Mouse (Mus musculus) kidney, adult 9 months (tissue): ENCODE results near the gene Cyp2d11.

Experiments used
- DNase-seq: peaks from one replicate; pipeline ENCODE4 v3.0.0; 2022

Gene Cyp2d11

DNA sequence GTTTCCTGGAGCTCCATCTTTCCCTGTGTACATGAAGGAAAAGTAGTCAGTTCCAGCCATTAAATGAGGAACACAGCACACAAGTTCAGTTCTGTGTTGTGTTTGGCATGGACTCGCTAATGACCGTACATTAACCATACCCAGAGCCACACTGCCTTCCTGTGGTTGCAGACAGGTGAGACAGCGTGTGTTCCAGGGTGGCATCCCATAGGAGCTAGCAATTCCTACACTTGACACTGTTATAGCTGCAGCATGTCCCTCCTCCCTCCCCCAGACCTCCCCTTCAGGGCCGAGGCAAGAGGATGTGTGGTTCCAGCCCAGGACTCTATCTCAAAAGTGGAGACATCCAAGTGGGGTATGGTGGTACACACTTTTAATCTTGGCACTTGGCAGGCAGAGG is 43.5 kb downstream of the Cyp2d11 start:
- no peak for DNase-seq

DNA sequence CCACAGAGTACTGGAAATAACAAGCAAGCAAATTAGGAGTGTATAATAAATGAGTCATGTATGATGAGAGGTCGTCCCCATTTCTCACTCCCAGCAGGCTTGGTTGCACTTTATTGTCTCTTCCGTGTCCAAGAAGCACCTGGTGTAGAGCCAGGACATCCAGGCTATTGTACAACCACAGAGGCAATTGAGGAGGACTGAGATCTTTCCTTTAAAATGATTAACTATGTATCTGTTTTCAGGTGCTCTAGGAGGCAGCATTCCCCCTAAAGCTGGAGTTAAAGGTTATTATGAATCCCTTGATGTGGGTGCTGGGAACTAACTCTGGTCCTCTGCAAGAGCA is 44.9 kb downstream of the Cyp2d11 start:
- peak; percentile 55 for DNase-seq

DNA sequence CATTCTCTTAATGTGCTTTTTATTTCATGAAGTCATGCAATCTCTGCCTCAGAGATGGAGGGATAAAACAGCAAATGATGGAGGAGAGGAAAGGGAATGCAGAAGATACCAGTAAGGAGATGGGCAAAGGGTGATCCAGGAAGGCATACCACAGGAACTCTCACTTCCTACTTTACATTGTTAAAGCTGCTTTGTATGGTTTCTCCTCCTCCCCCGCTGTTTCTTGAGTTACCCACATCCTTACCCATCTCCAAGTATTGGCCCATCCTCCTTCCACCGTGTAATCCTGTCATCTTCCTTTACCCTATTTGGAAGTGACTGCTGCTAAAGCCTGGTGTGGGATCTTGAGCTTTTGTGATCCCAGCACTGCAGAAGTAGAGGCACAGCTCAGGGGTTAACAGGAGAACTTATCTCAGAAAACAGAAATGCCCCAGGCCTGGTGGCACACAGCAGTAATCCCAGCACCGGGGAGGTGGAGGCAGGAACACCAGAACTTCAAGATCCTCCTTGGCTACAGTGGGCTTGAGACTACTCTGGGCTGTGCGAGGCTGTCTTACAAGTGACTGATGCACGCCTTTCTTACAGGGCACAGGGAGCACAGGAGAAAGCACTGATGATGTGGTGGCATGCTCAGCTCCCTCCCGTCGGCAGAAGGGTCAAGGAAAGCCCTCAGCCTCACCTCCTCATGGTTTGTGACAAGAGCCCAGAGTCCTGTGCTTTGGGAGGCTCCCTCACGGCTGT is 45.4 kb downstream of the Cyp2d11 start:
- DNase-seq, result no peak

DNA sequence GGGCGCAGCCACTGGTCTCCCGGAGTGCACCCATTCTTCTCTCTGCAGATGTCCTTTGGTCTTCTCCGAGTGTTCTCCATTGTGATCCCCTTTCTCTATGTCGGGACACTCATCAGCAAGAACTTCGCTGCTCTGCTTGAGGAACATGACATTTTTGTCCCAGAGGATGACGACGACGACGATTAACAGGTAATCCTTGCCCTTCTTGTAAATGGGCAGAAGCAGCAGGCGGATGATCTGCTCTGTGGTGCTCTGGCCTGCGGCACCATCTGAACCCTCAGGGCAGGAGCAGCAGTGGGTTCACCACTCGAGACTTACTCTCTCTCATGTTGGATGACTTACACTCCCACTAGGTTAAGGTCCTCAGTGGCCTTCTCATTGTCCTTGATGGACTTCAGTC is 46.0 kb downstream of the Cyp2d11 start:
- DNase-seq, result no peak

DNA sequence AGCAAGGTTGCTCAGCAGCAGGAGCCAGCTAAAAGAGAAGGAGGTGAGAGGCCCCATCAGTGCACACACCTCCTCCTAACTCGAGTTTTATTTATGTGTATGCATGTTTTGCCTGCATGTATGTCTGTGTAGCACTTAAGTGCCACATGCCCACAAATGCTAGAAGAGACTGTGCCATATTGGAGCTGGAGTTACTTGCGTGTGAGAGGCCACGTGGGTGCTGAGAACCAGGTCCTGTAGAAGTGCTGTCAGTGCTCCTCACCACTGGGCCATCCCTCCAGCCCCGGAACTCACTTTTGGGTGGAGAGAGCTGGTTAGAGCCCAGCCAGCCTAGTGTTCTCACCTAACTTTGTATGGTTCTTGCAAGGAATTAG is 46.5 kb downstream of the Cyp2d11 start:
- no peak for DNase-seq

DNA sequence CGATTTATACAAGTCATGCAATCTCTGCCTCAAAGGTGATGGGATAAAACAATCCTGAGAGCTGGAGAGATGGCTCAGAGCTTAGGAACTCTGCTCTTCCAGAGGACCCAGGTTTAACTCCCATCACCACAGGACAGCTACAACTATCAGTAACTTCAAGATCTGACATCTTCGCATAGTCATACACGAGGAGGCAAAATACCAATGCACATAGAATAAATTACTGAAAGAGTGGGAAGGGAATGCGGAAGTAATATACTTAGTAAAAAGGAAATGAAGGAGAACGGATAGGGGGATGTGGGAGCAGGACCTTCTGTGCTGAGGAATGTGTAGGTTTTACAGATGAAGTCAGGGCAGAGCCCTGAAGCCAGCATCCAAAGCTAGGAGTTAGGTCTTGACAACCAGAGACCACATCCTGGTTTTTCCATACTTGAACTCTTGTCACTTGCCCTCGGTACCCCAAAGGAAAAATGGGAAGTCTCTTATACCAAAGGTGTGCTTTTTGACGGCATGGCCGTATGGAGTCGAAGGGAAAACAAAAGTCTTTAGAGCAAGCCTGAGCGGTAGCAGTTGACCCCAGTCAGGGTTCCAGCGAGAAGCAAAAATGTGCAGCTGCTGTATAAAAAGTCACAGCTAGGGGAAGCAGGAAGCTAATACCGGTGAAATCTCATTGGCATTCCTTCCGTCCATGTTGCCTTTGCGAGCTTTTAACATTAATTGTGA is 47.1 kb downstream of the Cyp2d11 start:
- DNase-seq, result no peak

DNA sequence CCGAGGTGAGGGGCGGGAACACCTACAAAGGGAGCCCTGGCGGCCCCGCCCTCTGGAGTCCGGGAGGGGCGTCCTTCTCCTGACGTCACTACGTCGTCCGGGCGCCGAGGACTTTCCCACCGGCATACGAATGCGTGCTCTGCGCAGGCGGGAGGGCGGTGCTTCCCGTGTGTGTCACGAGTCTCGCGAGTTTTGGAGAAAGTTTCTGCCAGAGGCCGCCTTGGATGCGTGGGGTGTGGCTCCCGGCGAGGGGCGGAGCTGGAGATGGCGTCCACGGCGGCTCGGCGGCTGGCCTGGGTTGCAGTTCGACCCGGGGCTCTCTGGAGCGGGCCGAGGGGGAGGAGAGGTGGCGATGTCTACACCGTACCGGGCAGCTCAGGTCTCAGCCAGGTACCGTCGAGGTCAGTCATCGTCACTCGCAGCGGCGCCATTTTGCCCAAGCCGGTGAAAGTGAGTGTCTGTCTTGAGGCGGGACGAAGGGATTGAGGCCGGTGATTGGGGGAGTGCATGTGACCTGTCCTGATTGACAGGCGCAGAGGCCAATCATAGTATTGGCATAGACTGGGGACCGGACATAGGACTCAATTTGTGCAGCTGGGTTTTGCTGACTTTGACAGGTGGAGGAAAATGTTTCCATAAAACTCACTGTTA is 47.9 kb downstream of the Cyp2d11 start:
- peak; percentile 99 for DNase-seq

DNA sequence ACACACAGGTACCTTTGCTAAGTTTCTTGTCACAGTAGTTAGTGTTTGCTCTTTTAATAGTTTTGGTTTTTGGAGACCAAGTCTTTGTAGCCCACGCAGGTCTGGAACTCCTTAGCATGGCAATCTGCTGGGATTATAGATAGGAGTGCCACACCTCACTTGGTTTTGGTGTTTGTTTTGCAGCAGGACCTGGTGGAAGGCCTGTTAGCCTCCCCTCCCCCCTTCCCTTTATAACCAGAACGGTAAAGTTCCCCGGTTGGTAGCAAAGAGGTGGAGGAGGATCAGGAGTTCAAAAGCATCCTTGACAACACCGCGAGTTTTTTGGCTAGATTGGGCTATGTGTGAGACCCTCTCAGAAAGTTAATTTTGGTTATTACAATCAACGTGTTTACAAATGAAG is 48.9 kb downstream of the Cyp2d11 start:
- peak; percentile 15 for DNase-seq

DNA sequence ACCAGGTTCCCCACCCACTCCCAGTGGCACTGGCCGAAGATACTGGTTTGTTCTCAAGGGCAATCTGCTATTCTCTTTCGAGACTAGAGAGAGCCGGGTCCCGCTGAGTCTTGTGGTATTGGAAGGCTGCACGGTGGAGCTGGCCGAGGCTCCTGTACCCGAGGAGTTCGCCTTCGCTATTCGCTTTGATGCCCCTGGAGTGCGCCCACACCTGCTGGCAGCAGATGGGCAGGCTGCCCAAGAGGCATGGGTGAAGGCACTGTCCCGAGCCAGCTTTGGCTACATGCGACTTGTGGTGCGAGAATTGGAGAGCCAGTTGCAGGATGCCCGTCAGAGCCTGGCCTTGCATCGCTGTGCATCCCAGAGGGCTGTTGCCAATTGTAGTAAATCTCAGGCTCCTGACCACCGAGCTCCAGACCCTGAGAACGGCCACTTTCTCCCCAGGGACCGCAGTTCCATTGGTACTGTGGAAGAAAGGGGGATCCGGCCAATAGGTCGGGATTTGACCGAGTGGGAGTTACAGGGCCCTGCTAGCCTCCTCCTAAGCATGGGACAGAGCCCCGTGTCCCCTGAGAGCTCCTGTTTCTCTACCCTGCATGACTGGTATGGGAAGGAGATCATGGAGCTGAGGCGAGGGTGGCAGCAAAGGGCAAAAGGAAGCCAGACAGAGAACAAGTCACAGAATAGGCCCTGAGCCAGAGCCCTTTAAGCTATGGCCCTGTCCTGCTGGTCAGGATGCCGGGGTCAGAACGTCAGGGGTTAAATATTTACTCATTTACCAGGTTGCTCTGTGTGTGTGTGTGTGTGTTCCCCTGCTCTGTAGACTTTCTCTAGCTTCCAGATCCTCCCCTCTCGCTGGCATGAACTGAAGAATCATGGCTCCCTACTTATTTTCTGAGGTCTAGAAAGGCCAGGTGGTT is 50.2 kb downstream of the Cyp2d11 start:
- DNase-seq, result peak; percentile 85

DNA sequence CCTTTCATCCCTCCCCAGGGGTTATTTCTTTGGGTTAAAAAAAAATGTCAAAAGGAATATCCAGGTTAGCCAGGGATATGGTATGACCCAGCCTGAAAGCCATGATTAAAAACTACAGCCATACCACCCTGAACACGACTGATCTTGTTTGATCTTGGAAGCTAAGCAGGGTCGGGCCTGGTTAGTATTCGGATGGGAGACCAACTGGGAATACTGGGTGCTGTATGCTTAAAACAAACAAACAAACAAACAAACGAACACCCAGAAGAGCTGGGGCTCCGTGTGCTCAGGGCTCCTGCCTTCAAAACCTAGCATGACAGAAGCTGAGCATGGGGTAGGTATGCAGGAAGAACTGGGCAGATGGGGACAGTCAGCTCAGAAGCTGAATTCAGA is 51.3 kb downstream of the Cyp2d11 start:
- peak; percentile 5 for DNase-seq

DNA sequence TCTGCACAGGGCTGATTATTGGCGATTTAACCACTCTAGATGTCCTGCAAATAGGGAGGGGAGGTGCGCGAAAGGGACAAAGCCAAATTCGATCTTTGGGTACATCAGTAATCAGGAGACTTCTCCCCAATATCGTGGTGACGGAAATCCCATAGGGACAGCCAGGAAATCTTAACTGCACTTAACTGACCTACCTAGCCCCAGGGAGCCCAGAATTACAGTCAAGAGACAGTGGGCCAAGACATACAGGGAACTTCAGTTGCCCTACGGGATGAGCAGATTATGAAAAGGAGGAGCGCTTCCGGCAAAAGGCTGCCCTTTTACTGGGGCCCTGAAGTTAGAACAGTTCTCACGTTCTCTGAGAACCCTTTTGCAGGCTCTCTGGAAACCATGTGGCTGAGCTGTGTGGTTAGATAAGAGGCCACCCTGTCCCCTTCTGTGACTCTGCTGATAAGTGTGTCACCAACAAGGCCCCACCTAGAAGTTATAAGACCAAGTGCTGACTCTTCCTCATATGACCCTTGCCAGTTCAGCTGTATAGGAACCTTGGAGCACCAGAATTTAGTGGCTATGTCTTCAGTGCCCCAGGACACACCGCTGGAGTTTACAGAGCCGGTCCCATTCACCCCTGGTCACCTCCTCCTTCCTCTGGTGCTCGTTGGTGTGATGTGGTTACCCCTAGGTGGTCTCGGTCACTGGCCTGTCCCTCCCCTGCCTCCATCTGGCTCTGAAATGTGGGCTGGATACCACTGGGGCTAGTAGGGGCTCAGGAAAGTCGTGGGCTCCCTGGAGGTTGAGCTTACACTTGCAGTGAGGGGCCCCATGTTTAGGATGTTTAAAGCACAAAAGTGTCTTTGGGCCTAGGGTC is 51.9 kb downstream of the Cyp2d11 start:
- DNase-seq, result peak; percentile 4

DNA sequence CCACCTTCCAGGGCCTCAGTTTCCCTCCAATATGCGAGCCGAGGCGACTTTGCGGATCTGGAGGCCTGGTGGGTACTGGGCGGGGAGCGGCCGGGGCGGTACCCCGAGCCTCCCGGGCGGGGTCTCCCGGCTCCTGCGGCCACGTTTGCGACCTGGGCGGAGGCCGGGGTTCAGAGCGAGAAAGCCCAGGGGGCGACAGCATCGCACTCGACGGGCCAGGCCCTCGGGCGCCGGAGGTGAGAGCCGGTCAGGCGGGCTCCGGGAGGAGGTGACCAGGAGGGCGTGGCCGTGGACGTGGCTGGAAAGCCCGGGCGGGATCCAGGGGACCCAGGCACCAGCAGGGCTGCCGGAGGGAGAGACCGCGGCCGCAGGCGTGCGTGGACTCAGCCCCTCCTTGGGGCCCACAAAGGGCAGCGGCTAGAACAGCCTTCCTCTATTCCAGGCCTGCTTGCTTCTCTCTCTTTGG is 52.8 kb downstream of the Cyp2d11 start:
- peak; percentile 26 for DNase-seq

DNA sequence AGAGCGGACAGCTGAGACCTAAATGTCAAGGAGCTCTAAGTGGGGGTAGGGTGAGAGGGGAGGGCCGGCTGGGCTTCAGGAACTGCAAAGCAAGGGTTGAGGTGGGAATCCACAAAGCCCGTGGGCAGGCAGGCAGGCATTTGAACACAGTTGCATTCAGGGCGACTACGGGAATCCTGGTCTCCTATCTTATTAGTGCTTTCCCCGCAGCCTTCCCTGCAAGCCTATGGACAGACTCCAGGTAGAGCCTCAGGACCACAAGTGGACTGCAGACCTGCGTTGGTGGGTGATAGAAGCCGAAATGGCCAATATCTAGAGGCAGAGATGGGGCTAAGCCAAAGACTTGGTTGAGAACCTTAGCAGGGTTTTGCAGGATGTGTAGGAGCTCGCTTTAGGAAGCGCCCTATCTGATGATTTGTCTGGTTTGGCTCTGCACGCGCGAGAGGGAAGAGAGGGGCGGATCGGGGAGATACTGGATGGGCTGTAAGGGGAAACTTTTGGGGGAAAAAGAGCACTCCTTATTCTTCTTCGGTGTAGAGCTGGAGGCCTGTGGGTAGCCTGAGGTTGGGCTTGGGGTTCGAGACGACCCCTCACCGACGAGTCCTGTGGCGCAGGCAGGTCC is 53.3 kb downstream of the Cyp2d11 start:
- no peak for DNase-seq

DNA sequence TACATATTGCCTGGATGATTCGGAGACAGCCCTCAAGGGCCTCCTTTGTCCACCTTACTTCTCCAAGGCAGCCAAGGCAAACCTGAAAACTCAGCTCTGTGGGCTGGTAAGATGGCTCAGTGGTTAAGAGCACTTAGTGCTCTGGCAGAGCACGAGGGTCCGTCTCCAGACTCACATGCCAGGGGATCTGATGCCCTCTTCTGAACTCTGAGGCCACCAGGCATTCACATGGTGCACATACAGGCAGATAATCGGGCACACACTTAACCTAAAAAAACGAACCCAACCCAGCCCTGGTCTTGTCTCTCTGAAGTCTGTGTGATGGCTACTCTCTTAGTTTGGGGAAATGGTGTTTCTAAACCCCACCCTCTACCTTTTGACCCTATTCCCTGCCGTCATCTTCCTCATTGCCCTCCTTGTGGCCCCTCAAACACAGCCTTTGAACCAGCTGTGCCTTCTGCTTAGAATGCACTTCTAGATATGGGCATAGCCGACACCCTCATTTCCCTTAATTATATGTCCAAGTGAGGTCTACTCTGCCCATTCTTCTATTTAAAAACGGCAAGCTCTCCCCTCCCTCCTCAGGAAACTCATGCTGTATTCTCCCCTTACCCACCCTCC is 54.1 kb downstream of the Cyp2d11 start:
- DNase-seq, result no peak
